Mouse (Mus musculus) heart, embryonic 15.5 days (tissue): ENCODE results near the gene Bahcc1. TPM values are rescaled to one million over a fixed set of nuclear protein-coding genes. Genes with fewer than 3 reads are reported as not detected.

Experiments
- ATAC-seq: fragments of 200-750 bp; cut with Nextera tagmentation; replicated peaks from 2 replicates; pipeline ENCODE4 v1.8.0; 2017; ENCODE audit warnings: low read depth, moderate TSS enrichment; ENCODE audit not compliant: insufficient number of reproducible peaks, insufficient read depth, low FRiP score
- H3K27ac ChIP-seq: fragments of 300-500 bp; sonication (generic); 2 replicates; pipeline ENCODE4 v1.5.1; 2015; ENCODE audit warnings: mild to moderate bottlenecking, inconsistent platforms
- H3K27me3 ChIP-seq: fragments of 300-500 bp; sonication (generic); 2 replicates; pipeline ENCODE4 v1.6.1; 2015; ENCODE audit warnings: inconsistent platforms
- H3K36me3 ChIP-seq: fragments of 300-500 bp; sonication (generic); 2 replicates; pipeline ENCODE4 v1.6.1; 2015; ENCODE audit warnings: mild to moderate bottlenecking, inconsistent platforms
- H3K4me1 ChIP-seq: fragments of 300-500 bp; sonication (generic); replicated peaks from 2 replicates; pipeline ENCODE4 v1.6.1; 2015; ENCODE audit warnings: inconsistent platforms
- H3K4me2 ChIP-seq: fragments of 300-500 bp; sonication (generic); 2 replicates; pipeline ENCODE4 v1.6.1; 2015; ENCODE audit warnings: inconsistent platforms, mild to moderate bottlenecking, moderate library complexity
- H3K4me3 ChIP-seq: fragments of 300-500 bp; sonication (generic); 2 replicates; pipeline ENCODE4 v1.5.1; 2015; ENCODE audit warnings: mild to moderate bottlenecking, inconsistent platforms
- H3K9ac ChIP-seq: fragments of 300-500 bp; sonication (generic); 2 replicates; pipeline ENCODE4 v1.6.1; 2015; ENCODE audit warnings: mild to moderate bottlenecking, inconsistent platforms
- H3K9me3 ChIP-seq: fragments of 300-500 bp; sonication (generic); replicated peaks from 2 replicates; pipeline ENCODE4 v1.6.1; 2016; ENCODE audit warnings: inconsistent platforms
- WGBS: fragments of 180-500 bp; shearing (Covaris S2); methylation state at CpG from one replicate; pipeline ENCODE4 v1.1.7; 2015; ENCODE audit warnings: mixed read lengths; 5-methylcytosine and 5-hydroxymethylcytosine counted together
- polyA plus RNA-seq: library from polyadenylated mRNA; unstranded; fragments of >200 nt; fragmentation: Nextera tagmentation; extraction: Ambion mirVana; gene quantifications from 2 replicates; pipeline ENCODE4 v1.2.1, GENCODE M21; 2015

Gene Bahcc1
- polyA plus RNA-seq, 1 experiment from 2014 or later: 4.2 TPM

- Histone ChIP-seq H3K4me2 (peak overlapping the region; percentile 71), H3K36me3 (no peaks in the 10 kb centered on the region), H3K9me3 (no peaks in the 10 kb centered on the region), H3K27ac (peak overlapping the region; percentile 35), H3K27me3 (no peaks in the 10 kb centered on the region), H3K4me3 (peak overlapping the region; percentile 39), H3K4me1 (peaks cover 84% of the 10 kb centered on the region), H3K9ac (peak overlapping the region; percentile 62)
- ATAC-seq: no peak
- 34% methylated on average over 11 of the region's 11 CpGs for WGBS
Measured at GRCm38 (mm10) chr11:120224488-120225255, 8.1 kb upstream of the Bahcc1 start.

- H3K9ac ChIP-seq: peak overlapping the region; percentile 62
- peak overlapping the region; percentile 71 for H3K4me2 ChIP-seq
- no peaks in the 10 kb centered on the region for H3K9me3 ChIP-seq
- H3K4me3 ChIP-seq: peak overlapping the region; percentile 39
- 15% methylated on average over 36 of the region's 36 CpGs for WGBS
- H3K27me3 ChIP-seq: no peaks in the 10 kb centered on the region
- H3K27ac ChIP-seq: peak overlapping the region; percentile 35
- H3K36me3 ChIP-seq: no peaks in the 10 kb centered on the region
- ATAC-seq: no peak
- H3K4me1 ChIP-seq: peaks cover 78% of the 10 kb centered on the region
Measured at GRCm38 (mm10) chr11:120225256-120226195, 7.2 kb upstream of the Bahcc1 start.

- H3K27ac ChIP-seq: peak overlapping the region; percentile 91
- peaks cover 68% of the 10 kb centered on the region for H3K4me1 ChIP-seq
- H3K4me2 ChIP-seq: 0 out of 2 replicates have a peak overlapping the region, but pooled peaks have one; percentile 44
- H3K9me3 ChIP-seq: no peaks in the 10 kb centered on the region
- H3K27me3 ChIP-seq: no peaks in the 10 kb centered on the region
- 73% methylated on average over 12 of the region's 12 CpGs for WGBS
- ATAC-seq: no peak
- H3K4me3 ChIP-seq: no peak overlapping the region
- H3K9ac ChIP-seq: no peak overlapping the region
- H3K36me3 ChIP-seq: no peaks in the 10 kb centered on the region
Measured at GRCm38 (mm10) chr11:120226421-120227280, 6.1 kb upstream of the Bahcc1 start.

GRCm38 (mm10) chr11:120227571-120228051, 5.1 kb upstream of the Bahcc1 start:
- H3K4me3 ChIP-seq: peak overlapping the region; percentile 6; the same call in 1 of the 2 replicates
- no peaks in the 10 kb centered on the region for H3K36me3 ChIP-seq
- H3K4me1 ChIP-seq: peaks cover 76% of the 10 kb centered on the region
- H3K9ac ChIP-seq: peak overlapping the region; percentile 25
- no peaks in the 10 kb centered on the region for H3K9me3 ChIP-seq
- H3K27ac ChIP-seq: peak overlapping the region; percentile 91
- H3K27me3 ChIP-seq: no peaks in the 10 kb centered on the region
- WGBS: 20% methylated on average over 8 of the region's 8 CpGs
- no peak for ATAC-seq
- peak overlapping the region; percentile 44 for H3K4me2 ChIP-seq

GRCm38 (mm10) chr11:120228116-120228890, 4.4 kb upstream of the Bahcc1 start:
- H3K27me3 ChIP-seq: no peaks in the 10 kb centered on the region
- WGBS: 61% methylated on average over 9 of the region's 9 CpGs
- H3K9me3 ChIP-seq: no peaks in the 10 kb centered on the region
- H3K4me2 ChIP-seq: peak overlapping the region; percentile 66
- peak overlapping the region; percentile 91 for H3K27ac ChIP-seq
- peak overlapping the region; percentile 25 for H3K9ac ChIP-seq
- no peak for ATAC-seq
- H3K36me3 ChIP-seq: no peaks in the 10 kb centered on the region
- H3K4me1 ChIP-seq: peaks cover 74% of the 10 kb centered on the region
- H3K4me3 ChIP-seq: peak overlapping the region; percentile 6; the same call in 1 of the 2 replicates

- ATAC-seq: no peak
- Histone ChIP-seq H3K4me2 (peak overlapping the region; percentile 66), H3K9me3 (no peaks in the 10 kb centered on the region), H3K9ac (peak overlapping the region; percentile 13; the same call in 1 of the 2 replicates), H3K4me3 (peak overlapping the region; percentile 70), H3K4me1 (peaks cover 67% of the 10 kb centered on the region), H3K27ac (peak overlapping the region; percentile 91), H3K36me3 (no peaks in the 10 kb centered on the region), H3K27me3 (no peaks in the 10 kb centered on the region)
- 51% methylated on average over 7 of the region's 7 CpGs for WGBS
Measured at GRCm38 (mm10) chr11:120228911-120229437, 3.8 kb upstream of the Bahcc1 start.

GRCm38 (mm10) chr11:120229861-120230751, 2.6 kb upstream of the Bahcc1 start:
- WGBS: 3% methylated on average over 42 of the region's 42 CpGs
- Histone ChIP-seq H3K27me3 (no peaks in the 10 kb centered on the region), H3K9me3 (no peaks in the 10 kb centered on the region), H3K4me2 (peak overlapping the region; percentile 66), H3K4me1 (peaks cover 56% of the 10 kb centered on the region), H3K4me3 (peak overlapping the region; percentile 70), H3K27ac (peak overlapping the region; percentile 91), H3K9ac (peak overlapping the region; percentile 76), H3K36me3 (no peaks in the 10 kb centered on the region)
- ATAC-seq: peak; percentile 29; the same call in 1 of the 2 replicates

GRCm38 (mm10) chr11:120230841-120231370, 1.8 kb upstream of the Bahcc1 start:
- peak overlapping the region; percentile 66 for H3K4me2 ChIP-seq
- peak overlapping the region; percentile 70 for H3K4me3 ChIP-seq
- WGBS: under 1% methylated on average over 58 of the region's 58 CpGs
- ATAC-seq: peak; percentile 2; the same call in 1 of the 2 replicates
- peak overlapping the region; percentile 76 for H3K9ac ChIP-seq
- no peaks in the 10 kb centered on the region for H3K36me3 ChIP-seq
- no peaks in the 10 kb centered on the region for H3K9me3 ChIP-seq
- no peaks in the 10 kb centered on the region for H3K27me3 ChIP-seq
- H3K27ac ChIP-seq: peak overlapping the region; percentile 91
- peaks cover 48% of the 10 kb centered on the region for H3K4me1 ChIP-seq

GRCm38 (mm10) chr11:120231379-120231778, 1.4 kb upstream of the Bahcc1 start:
- Histone ChIP-seq H3K9me3 (no peaks in the 10 kb centered on the region), H3K4me2 (peak overlapping the region; percentile 85), H3K4me3 (peak overlapping the region; percentile 70), H3K9ac (peak overlapping the region; percentile 76), H3K4me1 (peaks cover 43% of the 10 kb centered on the region), H3K36me3 (no peaks in the 10 kb centered on the region), H3K27me3 (no peaks in the 10 kb centered on the region), H3K27ac (peak overlapping the region; percentile 91)
- peak; percentile 64 for ATAC-seq
- WGBS: under 1% methylated on average over 27 of the region's 27 CpGs
